Mouse (Mus musculus): ENCODE measurements around the gene Kdr.
A peak's percentile ranks its signal among the peaks of the same experiment; 100 is the strongest.

The Kdr gene

GRCm38 (mm10) chr5:75978374-75979100 is at the start of gene Kdr:
Gene Kdr, minus strand, starts transcription at chr5:75978458.
- peak; percentile 83 for DNase-seq (ENCODE audit: low read depth, low spot score)

- no peak for DNase-seq (ENCODE audit: low read depth, low spot score)
Observed at GRCm38 (mm10) chr5:76026805-76027204, 48.5 kb upstream of the Kdr start.

GRCm38 (mm10) chr5:76025996-76026665 is 47.9 kb upstream of the Kdr start:
- DNase-seq (ENCODE audit: low read depth, low spot score), result no peak

GRCm38 (mm10) chr5:76023011-76023773 is 44.9 kb upstream of the Kdr start:
- no peak for DNase-seq (ENCODE audit: low read depth, low spot score)

- no peak for DNase-seq (ENCODE audit: low read depth, low spot score)
Observed at GRCm38 (mm10) chr5:76022436-76022835, 44.2 kb upstream of the Kdr start.

GRCm38 (mm10) chr5:76018321-76018720 is 40.1 kb upstream of the Kdr start:
- DNase-seq (ENCODE audit: low read depth, low spot score), result no peak

GRCm38 (mm10) chr5:76016086-76016485 is 37.8 kb upstream of the Kdr start:
- no peak for DNase-seq (ENCODE audit: low read depth, low spot score)

- DNase-seq (ENCODE audit: low read depth, low spot score), result no peak
Observed at GRCm38 (mm10) chr5:76013881-76014431, 35.7 kb upstream of the Kdr start.

GRCm38 (mm10) chr5:76006403-76006802 is 28.1 kb upstream of the Kdr start:
- no peak for DNase-seq (ENCODE audit: low read depth, low spot score)

- DNase-seq (ENCODE audit: low read depth, low spot score), result no peak
Observed at GRCm38 (mm10) chr5:75990212-75990611, 12.0 kb upstream of the Kdr start.

- no peak for DNase-seq (ENCODE audit: low read depth, low spot score)
Observed at GRCm38 (mm10) chr5:75987530-75987929, 9.3 kb upstream of the Kdr start.

- no peak for DNase-seq (ENCODE audit: low read depth, low spot score)
Observed at GRCm38 (mm10) chr5:75980521-75981311, 2.5 kb upstream of the Kdr start.

GRCm38 (mm10) chr5:75979108-75979507 is 850 bp upstream of the Kdr start:
- no peak for DNase-seq (ENCODE audit: low read depth, low spot score)

GRCm38 (mm10) chr5:75977441-75978373 is 551 bp downstream of the Kdr start:
- DNase-seq (ENCODE audit: low read depth, low spot score), result no peak

GRCm38 (mm10) chr5:75976696-75977095 is 1.6 kb downstream of the Kdr start:
- DNase-seq (ENCODE audit: low read depth, low spot score), result no peak

- DNase-seq (ENCODE audit: low read depth, low spot score), result no peak
Observed at GRCm38 (mm10) chr5:75975398-75975797, 2.9 kb downstream of the Kdr start.

- DNase-seq (ENCODE audit: low read depth, low spot score), result no peak
Observed at GRCm38 (mm10) chr5:75974543-75975130, 3.6 kb downstream of the Kdr start.

GRCm38 (mm10) chr5:75969887-75970286 is 8.4 kb downstream of the Kdr start:
- DNase-seq (ENCODE audit: low read depth, low spot score), result no peak

GRCm38 (mm10) chr5:75962558-75962957 is 15.7 kb downstream of the Kdr start:
- DNase-seq (ENCODE audit: low read depth, low spot score), result no peak

Measured in mesoderm, embryonic 11.5 days (tissue).